Mouse (Mus musculus) neural tube, embryonic 14.5 days (tissue): ENCODE data around the gene Pan3. TPM values are rescaled to one million over a fixed set of nuclear protein-coding genes. Genes with fewer than 3 reads are reported as not detected.

Experiments used
- ATAC-seq: fragments of 200-750 bp; cut with Nextera tagmentation; 2 replicates; pipeline ENCODE4 v1.8.0; 2017; ENCODE audit warnings: low read depth, mild to moderate bottlenecking, moderate TSS enrichment, moderate library complexity
- H3K27ac ChIP-seq: fragments of 300-500 bp; sonication (generic); 2 replicates; pipeline ENCODE4 v1.5.1; 2014; ENCODE audit warnings: low read depth, mild to moderate bottlenecking, control low read depth, low read length, moderate library complexity, mixed read lengths
- H3K27me3 ChIP-seq: fragments of 300-500 bp; sonication (generic); 2 replicates; pipeline ENCODE4 v1.6.1; 2014; ENCODE audit warnings: low read length; ENCODE audit not compliant: control insufficient read depth, insufficient read depth
- H3K36me3 ChIP-seq: fragments of 300-500 bp; sonication (generic); 2 replicates; pipeline ENCODE4 v1.6.1; 2014; ENCODE audit warnings: low read length, mixed read lengths; ENCODE audit not compliant: control insufficient read depth, insufficient read depth
- H3K4me1 ChIP-seq: fragments of 300-500 bp; sonication (generic); 2 replicates; pipeline ENCODE4 v1.6.1; 2014; ENCODE audit warnings: low read length; ENCODE audit not compliant: control insufficient read depth, insufficient read depth
- H3K4me2 ChIP-seq: fragments of 300-500 bp; sonication (generic); 2 replicates; pipeline ENCODE4 v1.6.1; 2014; ENCODE audit warnings: mild to moderate bottlenecking, low read depth, low read length, control low read depth
- H3K4me3 ChIP-seq: fragments of 300-500 bp; sonication (generic); 2 replicates; pipeline ENCODE4 v1.5.1; 2014; ENCODE audit warnings: low read depth, low read length, control low read depth, mixed read lengths
- H3K9ac ChIP-seq: fragments of 300-500 bp; sonication (generic); replicated peaks from 2 replicates; pipeline ENCODE4 v1.6.1; 2014; ENCODE audit warnings: low read depth, mild to moderate bottlenecking, control low read depth, low read length, mixed read lengths
- H3K9me3 ChIP-seq: fragments of 300-500 bp; sonication (generic); 2 replicates; pipeline ENCODE4 v1.6.1; 2016; ENCODE audit warnings: low read length; ENCODE audit not compliant: control insufficient read depth
- WGBS: fragments of 180-500 bp; shearing (Covaris S2); extraction: QIAGEN DNeasy Blood & Tissue Kit; methylation state at CpG from one replicate; pipeline ENCODE4 v1.1.7; 2014; 5-methylcytosine and 5-hydroxymethylcytosine counted together
- polyA plus RNA-seq: library from polyadenylated mRNA; unstranded; fragments of >200 nt; fragmentation: Nextera tagmentation; extraction: Ambion mirVana; gene quantifications from 2 replicates; pipeline ENCODE4 v1.2.1, GENCODE M21; 2014

Gene Pan3
- polyA plus RNA-seq, 1 experiment from 2014 or later: 62.8 TPM

DNA sequence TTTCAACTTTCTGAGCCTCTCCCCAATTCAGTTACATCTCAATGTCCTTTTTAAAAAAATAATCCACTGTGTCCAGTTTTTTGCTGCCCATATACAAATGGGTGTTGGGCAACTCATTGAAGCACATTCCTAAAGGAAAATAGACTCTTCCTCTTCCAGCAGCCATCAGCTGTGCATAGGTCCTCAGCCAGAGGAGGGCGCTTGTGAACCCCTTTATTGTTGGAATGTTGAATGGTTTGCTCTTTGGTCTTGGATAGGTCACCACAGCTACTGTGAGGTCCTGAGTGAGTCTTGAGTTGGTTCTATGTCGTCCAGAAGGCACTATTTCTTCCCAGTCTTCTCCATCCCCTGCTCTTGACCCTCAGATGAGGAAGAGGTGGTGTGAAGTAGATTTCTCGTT lies 54.2 kb downstream of the Pan3 start:
- Histone ChIP-seq H3K4me3 (no peak overlapping the region), H3K9me3 (no peaks in the 10 kb centered on the region), H3K4me1 (no peaks in the 10 kb centered on the region), H3K36me3 (no peaks in the 10 kb centered on the region), H3K4me2 (no peak overlapping the region), H3K27me3 (no peaks in the 10 kb centered on the region), H3K9ac (no peak overlapping the region), H3K27ac (no peak overlapping the region)
- ATAC-seq: no peak
- 73% methylated on average over 3 of the region's 3 CpGs for WGBS

DNA sequence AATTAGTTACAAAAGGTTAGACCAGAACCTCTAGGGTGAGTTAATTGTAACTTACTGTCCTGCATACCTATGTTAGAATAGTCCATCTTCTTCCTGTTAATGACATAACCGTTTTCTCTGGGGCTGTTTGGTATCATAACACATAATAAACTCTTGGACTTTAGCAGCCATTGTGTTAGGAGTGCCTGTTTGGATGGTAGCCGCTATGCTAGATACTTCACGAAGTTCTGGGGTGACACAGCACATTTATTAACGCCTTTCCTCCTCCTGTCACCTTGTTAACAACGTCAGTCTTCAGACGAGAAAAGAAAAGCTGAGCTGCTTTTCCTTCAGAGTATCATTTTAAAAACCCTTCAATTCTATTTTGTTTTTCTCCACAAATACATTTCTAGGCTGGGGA lies 59.3 kb downstream of the Pan3 start:
- no peak for ATAC-seq
- Histone ChIP-seq H3K36me3 (no peaks in the 10 kb centered on the region), H3K4me3 (no peak overlapping the region), H3K27ac (no peak overlapping the region), H3K9ac (no peak overlapping the region), H3K9me3 (no peaks in the 10 kb centered on the region), H3K4me2 (no peak overlapping the region), H3K27me3 (no peaks in the 10 kb centered on the region), H3K4me1 (no peaks in the 10 kb centered on the region)
- WGBS: 83% methylated on average over 6 of the region's 6 CpGs

DNA sequence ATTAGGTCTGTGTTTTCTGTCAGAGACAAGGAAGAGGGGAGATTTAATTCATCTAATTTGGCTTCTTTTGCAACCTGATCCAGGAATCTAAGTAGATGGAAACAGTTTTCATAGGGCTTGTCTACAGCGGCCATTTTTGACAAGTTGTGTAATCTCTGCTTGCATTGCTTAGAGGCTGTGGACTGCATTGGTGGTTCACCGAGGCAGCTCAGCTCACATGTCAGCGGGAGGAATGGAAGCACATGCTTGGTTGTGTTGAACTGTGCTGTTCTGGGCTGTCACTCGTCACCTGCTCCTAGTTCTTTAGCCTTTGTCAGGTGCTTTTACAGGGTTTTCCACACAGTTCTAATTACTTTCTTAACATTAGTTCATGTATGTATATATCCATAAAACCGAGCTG lies 60.9 kb downstream of the Pan3 start:
- Histone ChIP-seq H3K9me3 (no peaks in the 10 kb centered on the region), H3K4me2 (no peak overlapping the region), H3K36me3 (no peaks in the 10 kb centered on the region), H3K27ac (no peak overlapping the region), H3K9ac (no peak overlapping the region), H3K4me3 (no peak overlapping the region), H3K27me3 (no peaks in the 10 kb centered on the region), H3K4me1 (no peaks in the 10 kb centered on the region)
- no peak for ATAC-seq
- WGBS: 89% methylated on average over 5 of the region's 5 CpGs

DNA sequence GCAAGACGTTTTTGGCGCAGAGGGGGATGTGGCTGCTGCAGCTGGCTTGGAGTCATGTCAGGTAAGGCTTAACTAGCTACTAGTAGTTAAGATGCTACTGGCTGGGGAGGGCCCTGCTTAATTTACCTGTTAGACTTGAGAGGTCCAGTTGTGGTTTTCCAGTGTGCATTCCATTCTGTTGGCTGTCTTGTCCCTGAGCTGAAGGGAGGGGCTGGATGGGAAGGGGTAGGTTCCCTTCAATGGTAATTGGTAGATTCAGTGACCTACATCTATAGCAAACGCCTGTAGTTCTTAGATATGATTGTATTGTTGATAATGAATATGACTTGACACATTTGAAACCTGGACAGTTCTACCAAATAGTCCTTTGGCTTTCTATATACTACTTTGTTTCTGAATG lies 62.5 kb downstream of the Pan3 start:
- Histone ChIP-seq H3K9me3 (no peaks in the 10 kb centered on the region), H3K4me3 (no peak overlapping the region), H3K9ac (no peak overlapping the region), H3K27me3 (no peaks in the 10 kb centered on the region), H3K4me2 (no peak overlapping the region), H3K4me1 (no peaks in the 10 kb centered on the region), H3K27ac (no peak overlapping the region), H3K36me3 (no peaks in the 10 kb centered on the region)
- ATAC-seq: no peak
- 85% methylated on average over 3 of the region's 3 CpGs for WGBS

DNA sequence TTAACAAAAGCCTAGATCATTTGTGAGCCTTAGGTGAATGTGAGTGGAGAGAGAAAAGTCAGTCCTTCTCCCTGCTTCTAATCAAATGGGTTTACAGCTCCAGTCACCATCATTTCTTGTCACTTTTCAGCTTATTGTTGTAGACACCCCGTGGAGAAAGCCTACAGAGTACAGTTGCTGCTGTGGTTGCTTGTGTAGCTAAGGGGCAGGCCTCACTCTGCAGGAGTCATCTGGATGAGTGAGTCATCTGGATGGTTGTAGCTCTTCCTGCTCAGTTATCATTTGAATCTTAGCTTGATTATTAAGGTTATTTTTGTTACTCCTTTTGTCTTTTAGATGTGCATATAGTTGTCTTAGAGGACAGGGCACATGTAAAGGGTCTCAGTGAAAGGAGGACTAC lies 63.2 kb downstream of the Pan3 start:
- H3K9ac ChIP-seq: no peak overlapping the region
- no peaks in the 10 kb centered on the region for H3K9me3 ChIP-seq
- H3K4me1 ChIP-seq: no peaks in the 10 kb centered on the region
- no peak overlapping the region for H3K27ac ChIP-seq
- no peaks in the 10 kb centered on the region for H3K36me3 ChIP-seq
- WGBS: 58% methylated on average over 1 of the region's 1 CpGs
- ATAC-seq: no peak
- H3K4me2 ChIP-seq: no peak overlapping the region
- H3K27me3 ChIP-seq: no peaks in the 10 kb centered on the region
- H3K4me3 ChIP-seq: no peak overlapping the region

DNA sequence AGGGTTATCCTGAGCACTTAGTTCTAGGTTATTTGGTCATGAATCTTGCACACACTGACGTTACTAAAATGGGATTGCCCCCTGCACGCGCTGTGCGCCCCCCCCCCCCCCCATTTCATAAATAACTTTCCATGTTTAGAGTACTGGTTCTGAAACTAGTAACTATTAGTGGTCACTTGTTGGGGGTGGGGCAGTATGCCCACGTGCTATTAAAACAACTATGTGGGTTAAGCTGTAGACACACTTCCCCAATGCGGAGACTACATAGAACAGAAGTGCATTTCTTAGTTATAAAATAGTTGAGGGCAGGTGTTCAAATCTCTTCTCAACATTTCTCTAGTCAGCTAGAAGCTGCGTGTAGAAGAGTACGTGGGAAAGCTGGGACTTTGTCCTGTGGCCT lies 63.7 kb downstream of the Pan3 start:
- H3K4me2 ChIP-seq: no peak overlapping the region
- WGBS: 96% methylated on average over 8 of the region's 8 CpGs
- H3K4me1 ChIP-seq: no peaks in the 10 kb centered on the region
- no peak for ATAC-seq
- H3K9me3 ChIP-seq: no peaks in the 10 kb centered on the region
- H3K9ac ChIP-seq: no peak overlapping the region
- H3K36me3 ChIP-seq: no peaks in the 10 kb centered on the region
- H3K27me3 ChIP-seq: no peaks in the 10 kb centered on the region
- H3K4me3 ChIP-seq: no peak overlapping the region
- H3K27ac ChIP-seq: no peak overlapping the region

DNA sequence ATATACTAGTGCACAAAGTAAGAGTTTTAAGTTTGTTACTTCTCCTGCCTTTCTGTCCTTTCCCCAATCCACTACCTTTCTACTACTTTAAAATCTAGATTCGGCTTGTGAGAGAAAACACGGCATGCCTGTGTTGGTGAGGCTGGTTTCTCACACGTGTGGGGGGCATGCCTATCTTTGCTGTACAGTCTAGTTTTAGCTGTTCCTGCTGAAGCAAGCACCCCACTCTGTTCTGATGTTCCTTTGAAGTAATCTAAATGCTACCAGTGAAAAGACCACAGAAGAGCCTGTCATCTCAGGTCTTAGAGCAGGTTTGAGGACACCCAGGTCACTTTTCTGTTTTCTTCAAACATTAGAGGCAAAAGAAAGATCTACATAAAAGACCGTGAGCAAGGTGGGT lies 64.4 kb downstream of the Pan3 start:
- Histone ChIP-seq H3K27me3 (no peaks in the 10 kb centered on the region), H3K9me3 (no peaks in the 10 kb centered on the region), H3K9ac (no peak overlapping the region), H3K36me3 (no peaks in the 10 kb centered on the region), H3K4me2 (no peak overlapping the region), H3K4me1 (no peaks in the 10 kb centered on the region), H3K4me3 (no peak overlapping the region), H3K27ac (no peak overlapping the region)
- ATAC-seq: no peak
- 96% methylated on average over 4 of the region's 4 CpGs for WGBS

DNA sequence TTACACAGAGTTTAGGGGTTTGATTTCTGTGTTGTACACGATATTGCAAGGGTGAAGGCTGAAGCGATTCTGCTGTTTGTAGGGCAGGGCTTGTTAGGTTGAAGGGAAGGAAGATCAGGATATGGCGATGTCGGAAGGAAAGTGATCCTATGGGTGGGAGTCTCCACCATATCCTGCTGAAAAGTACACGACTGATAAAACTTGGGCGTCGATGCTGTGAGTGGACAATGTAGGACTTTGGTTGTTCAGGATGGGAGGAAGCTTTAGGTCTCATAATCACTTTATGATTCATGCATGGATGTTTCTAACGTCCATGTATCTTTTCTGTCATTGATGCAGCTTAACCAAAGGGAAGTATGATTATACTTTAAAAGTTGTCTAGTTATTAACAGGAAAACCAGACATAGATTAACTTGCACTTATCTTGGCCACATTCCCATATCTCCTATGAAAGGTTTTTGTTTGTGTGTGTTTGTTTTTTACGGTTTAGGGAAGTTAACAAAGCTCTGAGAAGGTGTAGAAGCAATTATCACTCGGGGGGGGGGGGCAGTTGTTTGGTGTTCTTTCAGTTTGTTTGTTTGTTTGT lies 64.9 kb downstream of the Pan3 start:
- Histone ChIP-seq H3K4me3 (no peak overlapping the region), H3K27me3 (no peaks in the 10 kb centered on the region), H3K9me3 (no peaks in the 10 kb centered on the region), H3K4me2 (no peak overlapping the region), H3K4me1 (no peaks in the 10 kb centered on the region), H3K9ac (no peak overlapping the region), H3K27ac (no peak overlapping the region), H3K36me3 (no peaks in the 10 kb centered on the region)
- 91% methylated on average over 10 of the region's 10 CpGs for WGBS
- ATAC-seq: no peak

DNA sequence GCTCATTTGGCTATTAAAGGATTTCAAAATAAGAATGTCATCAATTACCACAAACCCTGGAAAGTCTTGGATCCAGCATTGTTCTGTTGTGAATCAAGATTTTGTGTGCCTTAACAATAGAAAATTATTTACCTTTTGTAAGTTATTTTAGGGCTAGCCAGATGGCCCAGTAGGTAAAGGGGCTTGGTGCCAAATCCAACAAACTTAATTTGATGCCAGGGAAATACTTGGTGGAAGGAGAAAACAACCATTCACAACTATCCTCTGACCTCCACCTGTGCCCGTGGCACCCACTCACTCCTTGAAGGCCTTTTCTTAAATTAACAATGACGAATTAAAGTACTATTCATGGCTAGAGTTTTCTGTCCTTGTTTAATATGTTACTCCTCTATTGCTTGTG lies 66.0 kb downstream of the Pan3 start:
- H3K9me3 ChIP-seq: no peaks in the 10 kb centered on the region
- no peak for ATAC-seq
- no peak overlapping the region for H3K4me2 ChIP-seq
- 87% methylated on average over 2 of the region's 2 CpGs for WGBS
- no peaks in the 10 kb centered on the region for H3K27me3 ChIP-seq
- no peaks in the 10 kb centered on the region for H3K36me3 ChIP-seq
- no peak overlapping the region for H3K4me3 ChIP-seq
- no peaks in the 10 kb centered on the region for H3K4me1 ChIP-seq
- no peak overlapping the region for H3K9ac ChIP-seq
- no peak overlapping the region for H3K27ac ChIP-seq

DNA sequence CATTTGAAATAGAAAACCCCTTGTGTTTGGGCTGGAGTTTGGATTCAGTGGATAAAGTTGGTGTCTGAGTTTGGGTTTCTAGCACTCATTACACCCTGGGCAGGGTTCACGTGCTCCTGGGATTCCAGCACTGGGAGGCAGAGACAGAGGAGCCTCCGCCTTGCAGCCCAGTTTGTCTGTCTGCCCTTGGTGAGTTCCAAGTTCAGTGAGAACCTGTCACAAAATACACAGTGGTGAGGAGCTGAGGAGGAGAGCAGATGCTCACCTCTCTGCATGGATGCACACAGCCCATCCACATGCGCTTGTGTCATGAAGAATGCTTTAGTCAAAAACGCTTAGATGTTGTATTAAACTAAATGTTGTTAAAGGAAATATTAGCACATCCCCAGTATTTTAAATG lies 67.0 kb downstream of the Pan3 start:
- no peaks in the 10 kb centered on the region for H3K4me1 ChIP-seq
- no peak overlapping the region for H3K4me2 ChIP-seq
- H3K4me3 ChIP-seq: no peak overlapping the region
- no peak overlapping the region for H3K27ac ChIP-seq
- no peaks in the 10 kb centered on the region for H3K36me3 ChIP-seq
- ATAC-seq: no peak
- H3K9ac ChIP-seq: no peak overlapping the region
- WGBS: 72% methylated on average over 4 of the region's 4 CpGs
- no peaks in the 10 kb centered on the region for H3K9me3 ChIP-seq
- H3K27me3 ChIP-seq: no peaks in the 10 kb centered on the region
